Mouse (Mus musculus) CH12.LX (cell line): ENCODE results near the gene Psd.

Experiments used
- CTCF ChIP-seq, 2 experiments: IDR thresholded peaks in 1 of 2; conservative IDR thresholded peaks in 1 of 2; 2 replicates each; pipeline ENCODE4 v1.5.1; 2011 to 2012; ENCODE audit warnings: low read depth in 2 of 2, low read length in 2 of 2, improper control_type of control experiment in 1 of 2, inconsistent platforms in 1 of 2, mild to moderate bottlenecking in 1 of 2, moderate library complexity in 1 of 2
- EP300 ChIP-seq: IDR thresholded peaks from 2 replicates; pipeline ENCODE4 v1.6.1; 2011; ENCODE audit warnings: low read length, improper control_type of control experiment
- MAX ChIP-seq: IDR thresholded peaks from 2 replicates; pipeline ENCODE4 v1.6.1; 2011; ENCODE audit warnings: low read length, improper control_type of control experiment
- POLR2A ChIP-seq: IDR thresholded peaks from 2 replicates; pipeline ENCODE4 v1.6.1; 2011; ENCODE audit warnings: low read depth, mild to moderate bottlenecking, improper control_type of control experiment, low read length
- SMC3 ChIP-seq: IDR thresholded peaks from 2 replicates; pipeline ENCODE4 v1.6.1; 2011; ENCODE audit warnings: low read depth, low read length, improper control_type of control experiment

- TF ChIP-seq POLR2A, result no peak
- no peak for TF ChIP-seq EP300
- no peak for TF ChIP-seq MAX
- no peak for TF ChIP-seq CTCF (conservative IDR thresholded peaks at IDR 0.05 in 1 of 2, IDR thresholded peaks at IDR 0.05 in 1 of 2; ENCODE audit: low read depth in 2 of 2, low read length in 2 of 2)
- no peak for TF ChIP-seq SMC3
These were observed 48.9 kb upstream of the Psd start for GRCm38 (mm10) chr19:46375891-46376290.
